Mouse (Mus musculus) liver, embryonic 11.5 days (tissue): ENCODE measurements around the gene Ip6k1. TPM values are rescaled to one million over a fixed set of nuclear protein-coding genes. Genes with fewer than 3 reads are reported as not detected.
A peak's percentile ranks its signal among the peaks of the same experiment; 100 is the strongest.

Source experiments
- ATAC-seq: fragments of 200-750 bp; cut with Nextera tagmentation; replicated peaks from 2 replicates; pipeline ENCODE4 v1.8.0; 2017; ENCODE audit warnings: moderate number of reproducible peaks, mild to moderate bottlenecking, moderate TSS enrichment, moderate library complexity; ENCODE audit not compliant: low FRiP score
- DNase-seq: peaks from one replicate; pipeline ENCODE4 v3.0.0-alpha.2; 2017; ENCODE audit warnings: low spot score
- H3K27ac ChIP-seq: fragments of 300-500 bp; sonication (generic); 2 replicates; pipeline ENCODE4 v1.5.1; 2014; ENCODE audit warnings: mild to moderate bottlenecking, low read depth, low read length, control low read depth
- H3K27me3 ChIP-seq: fragments of 300-500 bp; sonication (generic); replicated peaks from 2 replicates; pipeline ENCODE4 v1.6.1; 2014; ENCODE audit warnings: low read length, mixed read lengths; ENCODE audit not compliant: control insufficient read depth, insufficient read depth
- H3K36me3 ChIP-seq: fragments of 300-500 bp; sonication (generic); 2 replicates; pipeline ENCODE4 v1.6.1; 2014; ENCODE audit warnings: mild to moderate bottlenecking, low read length, moderate library complexity, mixed read lengths; ENCODE audit not compliant: control insufficient read depth, insufficient read depth
- H3K4me1 ChIP-seq: fragments of 300-500 bp; sonication (generic); replicated peaks from 2 replicates; pipeline ENCODE4 v1.6.1; 2014; ENCODE audit warnings: low read length, mixed read lengths; ENCODE audit not compliant: control insufficient read depth, insufficient read depth
- H3K4me2 ChIP-seq: fragments of 300-500 bp; sonication (generic); 2 replicates; pipeline ENCODE4 v1.6.1; 2014; ENCODE audit warnings: mild to moderate bottlenecking, control low read depth, moderate library complexity
- H3K4me3 ChIP-seq: fragments of 300-500 bp; sonication (generic); 2 replicates; pipeline ENCODE4 v1.5.1; 2014; ENCODE audit warnings: low read depth, low read length, control low read depth
- H3K9ac ChIP-seq: fragments of 300-500 bp; sonication (generic); 2 replicates; pipeline ENCODE4 v1.6.1; 2014; ENCODE audit warnings: low read depth, low read length, control low read depth
- H3K9me3 ChIP-seq: fragments of 300-500 bp; sonication (generic); 2 replicates; pipeline ENCODE4 v1.6.1; 2016; ENCODE audit warnings: low read length, inconsistent platforms, mixed read lengths; ENCODE audit not compliant: control insufficient read depth
- WGBS: fragments of 180-500 bp; shearing (Covaris S2); extraction: QIAGEN DNeasy Blood & Tissue Kit; methylation state at CpG from one replicate; pipeline ENCODE4 v1.1.7; 2014; 5-methylcytosine and 5-hydroxymethylcytosine counted together
- polyA plus RNA-seq: library from polyadenylated mRNA; unstranded; fragments of >200 nt; fragmentation: Nextera tagmentation; extraction: Ambion mirVana; gene quantifications from 2 replicates; pipeline ENCODE4 v1.2.1, GENCODE M21; 2014

Gene Ip6k1
- polyA plus RNA-seq, 1 experiment from 2014 or later = 26.6 TPM

- no peaks in the 10 kb centered on the region for H3K9me3 ChIP-seq
- DNase-seq (peak; percentile 80), ATAC-seq (peak; percentile 37)
- no peak overlapping the region for H3K27ac ChIP-seq
- no peak overlapping the region for H3K9ac ChIP-seq
- H3K4me3 ChIP-seq = no peak overlapping the region
- H3K27me3 ChIP-seq = no peaks in the 10 kb centered on the region
- H3K4me2 ChIP-seq = no peak overlapping the region
- WGBS = 13% methylated on average over 8 of the region's 8 CpGs
- peaks cover 42% of the 10 kb centered on the region for H3K36me3 ChIP-seq
- H3K4me1 ChIP-seq = peaks cover 10% of the 10 kb centered on the region
Observed at GRCm38 (mm10) chr9:108067900-108068299, 65.6 kb downstream of the Ip6k1 start.

GRCm38 (mm10) chr9:108069007-108069406 lies 66.7 kb downstream of the Ip6k1 start:
- WGBS = 91% methylated on average over 9 of the region's 9 CpGs
- H3K4me3 ChIP-seq = no peak overlapping the region
- no peak overlapping the region for H3K27ac ChIP-seq
- peaks cover 40% of the 10 kb centered on the region for H3K36me3 ChIP-seq
- ATAC-seq = no peak
- no peak overlapping the region for H3K9ac ChIP-seq
- no peak for DNase-seq
- H3K4me1 ChIP-seq = peaks cover 6% of the 10 kb centered on the region
- H3K27me3 ChIP-seq = no peaks in the 10 kb centered on the region
- no peak overlapping the region for H3K4me2 ChIP-seq
- H3K9me3 ChIP-seq = no peaks in the 10 kb centered on the region

GRCm38 (mm10) chr9:108069529-108069928 lies 67.2 kb downstream of the Ip6k1 start:
- no peak for ATAC-seq
- Histone ChIP-seq H3K4me1 (peaks cover 6% of the 10 kb centered on the region), H3K27me3 (no peaks in the 10 kb centered on the region), H3K9me3 (no peaks in the 10 kb centered on the region), H3K4me3 (no peak overlapping the region), H3K27ac (no peak overlapping the region), H3K9ac (no peak overlapping the region), H3K36me3 (peaks cover 40% of the 10 kb centered on the region), H3K4me2 (no peak overlapping the region)
- 87% methylated on average over 7 of the region's 7 CpGs for WGBS
- no peak for DNase-seq

- H3K9me3 ChIP-seq = no peaks in the 10 kb centered on the region
- H3K4me2 ChIP-seq = no peak overlapping the region
- no peak overlapping the region for H3K4me3 ChIP-seq
- no peak overlapping the region for H3K27ac ChIP-seq
- WGBS = 82% methylated on average over 4 of the region's 4 CpGs
- H3K36me3 ChIP-seq = peaks cover 29% of the 10 kb centered on the region
- DNase-seq (no peak), ATAC-seq (no peak)
- no peaks in the 10 kb centered on the region for H3K27me3 ChIP-seq
- no peak overlapping the region for H3K9ac ChIP-seq
- peaks cover 6% of the 10 kb centered on the region for H3K4me1 ChIP-seq
Observed at GRCm38 (mm10) chr9:108071801-108072200, 69.5 kb downstream of the Ip6k1 start.

GRCm38 (mm10) chr9:108072481-108072924 lies 70.2 kb downstream of the Ip6k1 start:
- Histone ChIP-seq H3K4me2 (no peak overlapping the region), H3K9ac (no peak overlapping the region), H3K27me3 (no peaks in the 10 kb centered on the region), H3K4me1 (peaks cover 11% of the 10 kb centered on the region), H3K27ac (0 out of 2 replicates have a peak overlapping the region, but pooled peaks have one; percentile 5), H3K9me3 (no peaks in the 10 kb centered on the region), H3K36me3 (peaks cover 34% of the 10 kb centered on the region), H3K4me3 (no peak overlapping the region)
- ATAC-seq (no peak), DNase-seq (no peak)
- 71% methylated on average over 9 of the region's 9 CpGs for WGBS

GRCm38 (mm10) chr9:108073141-108073930 lies 71.0 kb downstream of the Ip6k1 start:
- Histone ChIP-seq H3K27ac (no peak overlapping the region), H3K9ac (no peak overlapping the region), H3K36me3 (peaks cover 34% of the 10 kb centered on the region), H3K4me1 (peaks cover 20% of the 10 kb centered on the region), H3K9me3 (no peaks in the 10 kb centered on the region), H3K27me3 (no peaks in the 10 kb centered on the region), H3K4me3 (no peak overlapping the region), H3K4me2 (no peak overlapping the region)
- DNase-seq (no peak), ATAC-seq (no peak)
- WGBS = 64% methylated on average over 7 of the region's 7 CpGs

GRCm38 (mm10) chr9:108080168-108080567 lies 77.9 kb downstream of the Ip6k1 start, which contains the start of gene Mst1:
Mst1 (plus strand) TSS chr9:108080436.
- Histone ChIP-seq H3K4me3 (peak within 1 kb of the TSS; percentile 79), H3K9ac (peak within 1 kb of the TSS; percentile 95), H3K4me1 (peaks cover 72% of the 10 kb centered on the region), H3K27ac (peak within 1 kb of the TSS; percentile 100), H3K36me3 (peaks cover 15% of the 10 kb centered on the region), H3K27me3 (peaks cover 5% of the 10 kb centered on the region), H3K9me3 (no peaks in the 10 kb centered on the region), H3K4me2 (peak within 1 kb of the TSS; percentile 97)
- DNase-seq = peak; percentile 57
- ATAC-seq = peak; percentile 85
- WGBS = 51% methylated on average over 5 of the region's 5 CpGs

- DNase-seq (peak; percentile 62), ATAC-seq (no peak)
- WGBS = 12% methylated on average over 19 of the region's 19 CpGs
- H3K27me3 ChIP-seq = peaks cover 5% of the 10 kb centered on the region
- peak overlapping the region; percentile 50 for H3K9ac ChIP-seq
- peaks cover 30% of the 10 kb centered on the region for H3K36me3 ChIP-seq
- peak overlapping the region; percentile 56 for H3K4me2 ChIP-seq
- peaks cover 69% of the 10 kb centered on the region for H3K4me1 ChIP-seq
- H3K27ac ChIP-seq = peak overlapping the region; percentile 83
- peak overlapping the region; percentile 27 for H3K4me3 ChIP-seq
- no peaks in the 10 kb centered on the region for H3K9me3 ChIP-seq
Observed at GRCm38 (mm10) chr9:108082549-108082948, 80.2 kb downstream of the Ip6k1 start.

GRCm38 (mm10) chr9:108082988-108083431 lies 80.7 kb downstream of the Ip6k1 start, which contains the start of gene Rnf123:
Rnf123 (minus strand) TSS chr9:108083346.
- peak within 1 kb of the TSS; percentile 50 for H3K9ac ChIP-seq
- H3K4me1 ChIP-seq = peaks cover 64% of the 10 kb centered on the region
- peaks cover 5% of the 10 kb centered on the region for H3K27me3 ChIP-seq
- no peaks in the 10 kb centered on the region for H3K9me3 ChIP-seq
- peaks cover 31% of the 10 kb centered on the region for H3K36me3 ChIP-seq
- peak within 1 kb of the TSS; percentile 27 for H3K4me3 ChIP-seq
- DNase-seq = peak; percentile 62
- peak; percentile 40 for ATAC-seq
- H3K27ac ChIP-seq = peak within 1 kb of the TSS; percentile 83
- 30% methylated on average over 12 of the region's 12 CpGs for WGBS
- H3K4me2 ChIP-seq = peak within 1 kb of the TSS; percentile 56
